Mouse (Mus musculus) midbrain, embryonic 10.5 days (tissue): Measurements from ENCODE around the gene Ddi2. TPM values are rescaled to one million over a fixed set of nuclear protein-coding genes. Genes with fewer than 3 reads are reported as not detected.
"Not testable (repeated sequence)": the region's sequence is repeated elsewhere in the genome, so short reads cannot be mapped to it uniquely, and the experiment has no call there.

Experiments used
- DNase-seq: peaks from one replicate; pipeline ENCODE4 v3.0.0-alpha.2; 2017; ENCODE audit warnings: low spot score
- H3K27ac ChIP-seq: fragments of 300-500 bp; sonication (generic); replicated peaks from 2 replicates; pipeline ENCODE4 v1.5.1; 2016; ENCODE audit warnings: mild to moderate bottlenecking
- H3K27me3 ChIP-seq: fragments of 300-500 bp; sonication (generic); 2 replicates; pipeline ENCODE4 v1.6.1; 2016; ENCODE audit warnings: low read depth, mild to moderate bottlenecking; ENCODE audit not compliant: poor library complexity, severe bottlenecking
- H3K36me3 ChIP-seq: fragments of 300-500 bp; sonication (generic); 2 replicates; pipeline ENCODE4 v1.6.1; 2016; ENCODE audit warnings: mild to moderate bottlenecking, moderate library complexity
- H3K4me1 ChIP-seq: fragments of 300-500 bp; sonication (generic); 2 replicates; pipeline ENCODE4 v1.6.1; 2016
- H3K4me3 ChIP-seq: fragments of 300-500 bp; sonication (generic); 2 replicates; pipeline ENCODE4 v1.5.1; 2016; ENCODE audit warnings: mild to moderate bottlenecking, moderate library complexity
- H3K9me3 ChIP-seq: fragments of 300-500 bp; sonication (generic); replicated peaks from 2 replicates; pipeline ENCODE4 v1.6.1; 2016; ENCODE audit warnings: mild to moderate bottlenecking
- WGBS: fragments of 180-500 bp; shearing (Covaris S2); methylation state at CpG from one replicate; pipeline ENCODE4 v1.1.7; 2016; 5-methylcytosine and 5-hydroxymethylcytosine counted together
- polyA plus RNA-seq: library from polyadenylated mRNA; unstranded; fragments of >200 nt; fragmentation: Nextera tagmentation; extraction: Ambion mirVana; gene quantifications from 2 replicates; pipeline ENCODE4 v1.2.1, GENCODE M21; 2016

Gene Ddi2
- 23.7 and 24.2 TPM in 2 replicates for polyA plus RNA-seq

DNA sequence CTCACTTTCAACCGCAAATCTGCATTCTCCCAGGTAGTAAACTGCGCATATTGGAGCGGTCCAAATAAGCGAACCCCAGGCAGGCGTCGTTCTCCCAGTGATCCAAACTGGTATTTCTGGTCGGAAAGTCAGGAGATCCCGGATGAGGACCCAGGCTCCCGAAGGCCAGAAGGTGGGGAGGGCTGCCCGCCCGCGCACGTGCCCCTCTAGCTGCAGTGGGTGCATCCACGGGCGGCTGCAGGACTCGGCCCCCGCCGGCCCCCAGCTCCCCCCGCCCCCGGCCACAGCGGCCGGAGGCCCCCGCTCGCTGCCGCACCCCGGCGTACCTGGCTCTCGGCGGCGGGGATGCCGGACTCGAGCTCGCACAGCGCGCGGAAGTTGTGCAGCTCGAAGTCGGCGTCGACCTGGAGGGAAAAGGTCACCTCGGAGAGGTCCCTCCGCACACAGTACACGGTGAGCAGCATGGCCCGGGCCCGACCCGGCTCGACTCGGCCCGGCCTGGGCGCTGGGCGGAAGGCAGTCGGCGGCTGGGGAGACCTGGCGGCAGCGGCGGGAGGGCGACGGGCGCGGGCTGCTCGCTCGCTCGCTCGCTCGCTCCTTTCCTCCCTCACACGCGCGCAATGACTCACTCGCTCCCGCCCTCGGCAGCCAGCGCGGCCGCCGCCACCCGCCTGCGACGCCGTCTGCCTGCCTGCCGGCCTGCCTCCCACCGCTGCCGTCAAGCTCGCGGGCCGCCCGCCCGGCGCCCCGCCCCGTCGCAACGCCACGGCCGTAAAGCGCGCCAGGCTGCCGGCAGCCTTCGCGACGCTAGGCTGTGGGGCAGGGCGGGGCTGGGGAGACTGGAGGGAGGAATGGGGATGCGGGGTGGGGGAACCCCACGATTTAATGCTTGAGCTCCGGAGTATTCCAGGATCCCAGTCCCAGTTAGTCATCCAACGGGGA is at the start of gene Ddi2:
Gene Ddi2, minus strand, starts transcription at position 689 of the 942 bp plus-strand sequence.
- DNase-seq, result peak; percentile 89
- Histone ChIP-seq H3K4me1 (peaks cover 35% of the 10 kb centered on the region), H3K36me3 (peaks cover 18% of the 10 kb centered on the region), H3K27me3 (no peaks in the 10 kb centered on the region), H3K27ac (peak within 1 kb of the TSS; percentile 95), H3K9me3 (no peaks in the 10 kb centered on the region), H3K4me3 (peak within 1 kb of the TSS; percentile 100)
- WGBS, result under 1% methylated on average over 104 of the region's 105 CpGs

DNA sequence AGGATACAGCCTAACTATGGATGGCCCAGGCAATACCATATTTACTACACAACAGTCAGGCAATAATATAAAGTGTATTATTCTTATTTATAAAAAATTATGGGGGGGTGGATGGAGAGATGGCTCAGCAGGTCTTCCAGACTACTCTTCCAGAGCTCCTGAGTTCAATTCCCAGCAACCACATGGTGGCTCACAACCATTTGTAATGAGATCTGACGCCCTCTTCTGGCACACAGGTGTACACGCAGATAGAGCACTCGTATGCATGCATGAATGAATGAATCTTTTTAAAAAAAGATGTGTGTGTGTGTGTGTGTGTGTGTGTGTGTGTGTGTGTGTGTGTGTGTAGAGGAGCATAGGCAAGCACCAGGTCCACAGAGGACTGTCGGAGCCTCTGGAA is 49.8 kb upstream of the Ddi2 start:
- not testable (repeated sequence) for H3K4me1 ChIP-seq, H3K9me3 ChIP-seq, H3K27ac ChIP-seq, H3K4me3 ChIP-seq, H3K27me3 ChIP-seq, DNase-seq
- WGBS, result 83% methylated on average over 4 of the region's 4 CpGs
- peaks cover 99% of the 10 kb centered on the region for H3K36me3 ChIP-seq

DNA sequence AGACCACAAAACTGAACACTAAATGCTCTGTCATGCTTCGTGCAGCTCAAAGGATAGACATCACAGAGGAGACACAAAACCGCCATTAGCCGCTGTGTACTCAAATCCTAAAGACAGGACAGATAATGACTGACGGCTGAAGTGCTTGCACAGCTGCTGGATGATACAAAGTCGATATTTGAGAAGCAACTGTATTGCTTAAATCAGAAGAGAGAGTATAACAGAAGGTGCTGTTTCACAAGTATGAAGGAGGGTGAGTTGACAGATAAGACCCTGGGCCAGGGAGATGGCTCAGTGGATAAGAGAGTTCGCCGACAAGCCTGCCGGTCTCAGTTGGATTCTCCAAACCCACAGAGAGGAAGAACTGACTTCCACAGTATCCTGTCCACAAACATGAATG is 48.6 kb upstream of the Ddi2 start:
- no peaks in the 10 kb centered on the region for H3K27me3 ChIP-seq
- H3K4me1 ChIP-seq, result no peaks in the 10 kb centered on the region
- no peak overlapping the region for H3K27ac ChIP-seq
- no peak overlapping the region for H3K4me3 ChIP-seq
- H3K36me3 ChIP-seq, result peaks cover 100% of the 10 kb centered on the region
- WGBS, result 91% methylated on average over 8 of the region's 8 CpGs
- no peaks in the 10 kb centered on the region for H3K9me3 ChIP-seq
- DNase-seq, result no peak

DNA sequence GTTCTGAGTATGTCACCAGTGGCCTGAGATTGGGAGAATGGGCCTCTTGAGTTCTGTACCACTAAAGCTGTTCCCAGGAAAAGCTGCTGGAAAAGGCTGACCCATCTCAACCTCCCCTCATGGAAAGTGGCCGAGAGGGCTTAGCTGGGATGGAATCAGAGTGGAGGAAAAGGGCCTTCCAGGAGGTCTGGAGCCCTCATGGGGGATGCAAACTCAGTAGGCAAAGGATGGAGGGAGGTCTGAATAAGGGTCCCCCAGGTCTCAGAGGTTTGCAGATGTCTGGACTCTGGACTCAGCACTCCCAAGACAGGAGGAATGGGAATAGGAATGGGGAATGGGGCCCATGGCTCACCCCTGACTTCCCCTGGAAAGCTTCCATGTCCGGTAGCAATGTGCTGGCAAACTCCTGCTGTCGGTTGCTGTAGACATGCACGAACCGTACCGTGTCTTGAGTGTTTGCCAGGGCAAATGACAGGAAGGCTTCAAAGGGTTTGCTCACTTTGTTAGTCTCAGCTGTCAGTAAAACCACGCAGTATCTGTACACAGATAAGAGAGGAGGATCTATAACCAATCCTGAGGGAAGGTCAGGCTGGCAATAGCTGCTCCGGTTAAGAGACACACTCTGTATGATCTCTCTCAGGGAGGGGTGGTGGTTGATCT is 46.4 kb upstream of the Ddi2 start:
- Histone ChIP-seq H3K36me3 (peaks cover 96% of the 10 kb centered on the region), H3K4me3 (no peak overlapping the region), H3K27ac (no peak overlapping the region), H3K4me1 (no peaks in the 10 kb centered on the region), H3K27me3 (no peaks in the 10 kb centered on the region), H3K9me3 (no peaks in the 10 kb centered on the region)
- 95% methylated on average over 8 of the region's 8 CpGs for WGBS
- DNase-seq, result no peak

DNA sequence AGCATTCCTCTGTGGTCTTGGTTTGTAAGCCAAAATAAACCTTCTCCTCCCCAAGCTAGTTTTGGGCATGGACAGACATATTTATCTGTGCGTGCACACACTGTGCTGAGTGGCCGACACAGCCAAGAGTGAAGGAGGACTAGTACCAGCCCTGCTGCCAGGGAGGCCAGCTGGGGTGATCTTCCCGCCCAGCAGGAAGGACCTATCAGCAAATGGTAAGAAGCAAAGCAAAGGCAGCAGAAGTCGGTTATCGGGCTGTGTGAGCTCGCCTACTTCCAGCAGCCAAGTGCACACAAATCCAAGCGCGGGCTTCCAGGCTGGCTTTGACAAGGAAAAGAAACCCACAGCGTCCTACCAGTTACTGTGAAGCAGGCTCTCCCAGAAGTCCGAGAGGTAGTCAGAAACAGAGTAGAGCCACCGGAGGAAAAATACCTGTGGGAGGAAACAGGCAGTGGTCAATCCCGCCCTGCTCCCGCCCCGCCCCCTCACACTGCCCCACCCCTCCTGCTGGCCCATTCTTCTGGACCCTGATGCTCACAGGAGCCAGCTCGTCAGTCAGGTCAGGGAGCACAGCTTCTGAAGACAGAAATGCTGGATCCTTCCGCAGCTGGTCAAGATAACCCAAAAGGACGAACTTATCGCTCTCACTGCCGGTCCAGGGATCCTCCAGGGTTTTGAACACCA is 44.3 kb upstream of the Ddi2 start:
- H3K27me3 ChIP-seq, result no peaks in the 10 kb centered on the region
- WGBS, result 76% methylated on average over 19 of the region's 19 CpGs
- H3K9me3 ChIP-seq, result no peaks in the 10 kb centered on the region
- DNase-seq, result no peak
- H3K4me1 ChIP-seq, result no peaks in the 10 kb centered on the region
- H3K36me3 ChIP-seq, result peaks cover 96% of the 10 kb centered on the region
- H3K4me3 ChIP-seq, result no peak overlapping the region
- H3K27ac ChIP-seq, result no peak overlapping the region

DNA sequence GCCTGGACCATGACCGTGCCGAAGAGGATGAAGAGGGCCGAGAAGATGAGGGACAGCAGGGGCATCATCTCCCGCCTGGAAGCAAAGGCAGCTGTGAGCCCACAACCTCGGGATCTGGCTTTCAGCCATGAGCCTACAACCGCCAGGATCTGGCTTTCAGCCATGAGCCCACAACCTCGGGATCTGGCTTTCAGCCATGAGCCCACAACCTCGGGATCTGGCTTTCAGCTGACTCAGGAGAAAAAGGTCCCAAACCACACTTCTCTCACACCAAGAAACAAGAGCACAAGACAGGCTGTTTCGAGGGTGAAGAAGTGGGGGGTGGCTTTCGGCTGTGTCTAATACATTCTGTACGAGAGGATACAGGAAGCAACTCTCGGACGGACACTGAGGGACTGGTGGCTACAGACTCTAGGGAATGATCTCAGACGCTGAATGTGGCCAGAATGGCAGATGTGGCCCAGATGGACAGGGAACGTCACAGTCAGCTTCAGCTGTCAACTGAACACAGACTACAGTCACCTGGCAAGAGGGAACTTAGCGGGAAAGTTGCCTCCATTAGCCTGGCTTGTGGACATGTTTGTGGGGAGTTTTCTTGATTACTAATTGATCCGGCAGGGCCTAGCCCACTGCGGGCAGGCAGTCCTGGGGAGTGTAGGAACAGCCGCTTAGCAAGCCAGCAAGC is 43.6 kb upstream of the Ddi2 start:
- DNase-seq, result no peak
- Histone ChIP-seq H3K36me3 (peaks cover 96% of the 10 kb centered on the region), H3K27me3 (no peaks in the 10 kb centered on the region), H3K27ac (no peak overlapping the region), H3K4me3 (no peak overlapping the region), H3K4me1 (no peaks in the 10 kb centered on the region), H3K9me3 (no peaks in the 10 kb centered on the region)
- 89% methylated on average over 19 of the region's 19 CpGs for WGBS

DNA sequence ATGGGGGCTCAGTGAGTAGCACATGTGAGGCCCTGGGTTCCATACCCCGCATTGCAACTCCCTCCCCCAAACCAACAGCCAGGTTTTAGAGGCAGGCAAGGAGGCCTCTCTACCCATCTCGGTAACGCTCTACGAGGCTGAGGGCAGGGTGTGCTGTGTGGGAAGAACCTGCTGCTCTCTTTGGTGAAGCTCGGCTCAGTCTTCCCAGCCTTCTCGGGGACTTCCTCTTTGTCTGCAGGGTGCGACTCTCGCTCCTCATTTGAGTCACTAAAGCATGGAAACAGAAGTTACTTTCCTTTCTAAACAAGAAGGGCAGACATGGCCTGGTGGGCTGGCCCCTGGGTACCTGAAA is 43.1 kb upstream of the Ddi2 start:
- no peak overlapping the region for H3K4me3 ChIP-seq
- H3K9me3 ChIP-seq, result no peaks in the 10 kb centered on the region
- no peaks in the 10 kb centered on the region for H3K27me3 ChIP-seq
- H3K27ac ChIP-seq, result no peak overlapping the region
- no peak for DNase-seq
- 95% methylated on average over 8 of the region's 8 CpGs for WGBS
- H3K4me1 ChIP-seq, result no peaks in the 10 kb centered on the region
- peaks cover 96% of the 10 kb centered on the region for H3K36me3 ChIP-seq

DNA sequence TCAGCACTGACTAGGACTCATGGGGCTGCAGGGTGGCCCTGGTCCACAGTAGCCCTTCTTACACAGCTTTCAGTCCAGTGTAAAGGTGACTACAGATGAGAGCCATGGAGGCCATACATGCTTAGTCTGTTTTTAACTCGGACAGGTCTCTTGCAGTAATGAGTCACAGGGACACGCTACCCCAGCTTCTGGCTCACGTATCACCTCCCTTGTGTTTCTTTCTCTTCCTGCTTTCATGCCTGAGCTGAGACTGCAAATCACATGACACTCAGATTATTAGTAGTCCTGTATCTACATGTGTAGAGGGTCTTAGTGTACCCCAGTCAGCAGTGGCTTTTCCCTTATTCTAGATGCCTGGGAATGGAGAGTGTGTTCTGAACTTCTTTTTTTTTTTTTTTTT is 41.8 kb upstream of the Ddi2 start:
- Histone ChIP-seq H3K27me3 (no peaks in the 10 kb centered on the region), H3K9me3 (no peaks in the 10 kb centered on the region), H3K27ac (no peak overlapping the region), H3K4me1 (no peaks in the 10 kb centered on the region), H3K36me3 (peaks cover 89% of the 10 kb centered on the region), H3K4me3 (no peak overlapping the region)
- 96% methylated on average over 3 of the region's 3 CpGs for WGBS
- DNase-seq, result no peak

DNA sequence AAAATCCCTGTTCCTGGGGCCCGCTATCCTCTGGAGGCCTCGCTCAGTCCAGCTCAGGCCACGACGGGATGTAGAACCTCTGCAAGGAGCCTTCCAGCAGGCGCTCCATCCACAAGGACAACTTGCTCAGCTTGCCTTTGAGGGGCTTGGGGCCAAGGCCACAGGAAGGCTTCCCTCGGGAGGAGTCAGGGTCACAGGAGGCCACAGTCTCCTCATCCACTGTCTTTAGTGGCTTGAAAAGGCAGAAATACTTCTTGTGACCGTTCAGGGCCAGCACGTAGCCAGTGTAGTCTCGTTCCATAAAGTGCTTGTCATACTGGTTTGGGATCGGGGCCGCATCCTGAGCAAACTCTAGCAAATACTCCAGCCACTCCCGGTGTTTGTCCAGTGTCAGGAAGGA is 40.3 kb upstream of the Ddi2 start:
- 93% methylated on average over 12 of the region's 12 CpGs for WGBS
- H3K36me3 ChIP-seq, result peaks cover 74% of the 10 kb centered on the region

DNA sequence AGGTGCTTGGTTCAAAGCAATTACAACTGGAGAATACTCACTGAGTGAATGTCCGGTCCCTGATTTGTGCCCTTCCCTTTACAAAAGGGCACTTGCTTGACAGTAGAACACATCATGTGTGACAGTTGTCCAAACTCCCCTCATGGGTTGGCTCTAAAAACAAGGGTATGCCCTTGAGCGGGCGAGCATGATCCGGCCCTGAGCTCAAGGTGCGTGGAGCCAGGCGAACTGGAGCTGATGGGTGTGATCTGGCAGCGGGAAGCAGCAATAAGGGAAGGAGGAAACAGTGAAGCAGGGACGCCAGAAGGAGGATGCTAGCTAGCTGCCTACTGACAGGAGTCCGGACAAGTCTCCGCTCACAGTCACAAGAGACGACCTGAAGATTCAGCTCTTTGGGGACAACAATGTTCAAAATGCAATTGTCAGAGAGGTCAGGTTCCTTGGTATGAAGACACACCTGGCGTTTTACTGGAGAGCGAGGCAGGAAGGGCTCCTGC is 38.9 kb upstream of the Ddi2 start:
- Histone ChIP-seq H3K27me3 (no peaks in the 10 kb centered on the region), H3K27ac (no peak overlapping the region), H3K36me3 (peaks cover 61% of the 10 kb centered on the region), H3K4me3 (no peak overlapping the region), H3K4me1 (no peaks in the 10 kb centered on the region), H3K9me3 (no peaks in the 10 kb centered on the region)
- DNase-seq, result no peak
- WGBS, result 92% methylated on average over 13 of the region's 13 CpGs

More for the DNA sequence above, 40.3 kb upstream of the Ddi2 start:
- DNase-seq, result no peak
- no peaks in the 10 kb centered on the region for H3K9me3 ChIP-seq
- no peaks in the 10 kb centered on the region for H3K27me3 ChIP-seq
- no peak overlapping the region for H3K4me3 ChIP-seq
- H3K4me1 ChIP-seq, result no peaks in the 10 kb centered on the region
- H3K27ac ChIP-seq, result no peak overlapping the region

DNA sequence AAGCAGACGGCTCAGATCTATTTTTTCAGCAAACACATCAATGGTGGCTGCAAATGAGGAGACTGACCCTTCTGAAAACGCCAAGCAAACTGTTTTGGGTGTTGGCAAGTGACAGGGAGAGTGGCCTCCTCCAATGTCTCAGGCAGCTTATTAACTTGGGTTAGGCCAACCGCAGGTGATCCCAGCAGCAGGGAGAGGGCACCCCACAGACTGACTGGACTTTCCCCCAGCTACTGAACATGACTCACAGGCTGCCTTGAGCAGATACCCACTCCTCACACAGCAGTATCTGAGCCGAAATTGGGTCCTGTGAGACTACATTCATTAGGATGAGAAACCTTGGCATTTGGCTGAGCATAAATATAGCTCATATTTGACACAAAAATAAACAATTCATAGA is 37.7 kb upstream of the Ddi2 start:
- no peaks in the 10 kb centered on the region for H3K9me3 ChIP-seq
- WGBS, result 90% methylated on average over 4 of the region's 4 CpGs
- H3K4me3 ChIP-seq, result no peak overlapping the region
- no peaks in the 10 kb centered on the region for H3K27me3 ChIP-seq
- H3K4me1 ChIP-seq, result no peaks in the 10 kb centered on the region
- H3K27ac ChIP-seq, result no peak overlapping the region
- no peak for DNase-seq
- peaks cover 49% of the 10 kb centered on the region for H3K36me3 ChIP-seq

DNA sequence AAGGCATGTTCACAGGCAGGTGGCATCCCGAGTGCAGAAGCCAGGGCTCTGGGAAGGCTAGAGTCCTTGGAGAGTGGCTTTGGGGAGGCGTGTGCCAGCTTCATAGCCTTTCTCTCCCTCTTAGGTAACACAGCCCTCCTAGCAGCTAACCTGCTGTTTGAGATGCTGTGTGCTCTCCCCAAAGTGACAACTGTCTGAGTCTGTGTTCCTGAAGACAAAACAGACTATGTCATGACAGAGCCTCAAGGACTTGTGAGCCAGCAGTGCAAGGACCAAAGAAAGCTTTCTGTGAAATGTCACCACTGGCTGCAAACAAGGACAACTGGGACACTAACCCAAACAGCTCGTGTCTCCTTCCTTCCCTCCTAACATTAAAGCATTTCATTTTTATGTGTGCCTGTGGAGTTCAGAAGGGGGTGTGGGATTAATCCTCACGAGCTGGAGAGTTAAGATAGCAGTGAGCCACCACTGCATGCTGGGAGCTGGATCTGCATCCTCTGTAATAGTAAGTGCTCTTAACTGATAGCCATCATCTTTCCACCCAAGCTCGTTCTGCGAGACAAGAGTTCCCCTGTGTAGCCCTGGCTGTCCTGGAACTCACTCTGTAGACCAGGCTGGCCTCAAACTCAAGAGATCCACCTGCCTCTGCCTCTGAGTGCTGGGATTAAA is 35.8 kb upstream of the Ddi2 start:
- H3K4me1 ChIP-seq, result no peaks in the 10 kb centered on the region
- no peak for DNase-seq
- no peaks in the 10 kb centered on the region for H3K27me3 ChIP-seq
- WGBS, result 82% methylated on average over 6 of the region's 6 CpGs
- no peak overlapping the region for H3K27ac ChIP-seq
- no peak overlapping the region for H3K4me3 ChIP-seq
- H3K9me3 ChIP-seq, result no peaks in the 10 kb centered on the region
- peaks cover 33% of the 10 kb centered on the region for H3K36me3 ChIP-seq
